Mouse (Mus musculus) hematopoietic stem cell, adult 5-6 weeks (primary cell): ENCODE measurements around the gene Fancc. TPM values are rescaled to one million over a fixed set of nuclear protein-coding genes. Genes with fewer than 3 reads are reported as not detected.

Experiments
- ATAC-seq, 2 experiments: fragments of 125-278 bp in 1 of 2; replicated peaks in 1 of 2; 2 replicates each; pipeline ENCODE4 v1.8.0; 2016 to 2017; ENCODE audit warnings: inconsistent platforms in 2 of 2, mild to moderate bottlenecking in 2 of 2, moderate number of reproducible peaks in 2 of 2, low read depth in 1 of 2, moderate TSS enrichment in 1 of 2; ENCODE audit not compliant: low FRiP score in 2 of 2, poor library complexity in 2 of 2, severe bottlenecking in 2 of 2, insufficient read depth in 1 of 2, low TSS enrichment in 1 of 2
- total RNA-seq: library from RNA; stranded (forward); fragments of 172-1452, 232-1000 nt; gene quantifications from 2 replicates; pipeline ENCODE4 v1.2.3, GENCODE M21; 2017

Gene Fancc
- total RNA-seq, 1 experiment from 2014 or later, result 21.0 TPM

DNA sequence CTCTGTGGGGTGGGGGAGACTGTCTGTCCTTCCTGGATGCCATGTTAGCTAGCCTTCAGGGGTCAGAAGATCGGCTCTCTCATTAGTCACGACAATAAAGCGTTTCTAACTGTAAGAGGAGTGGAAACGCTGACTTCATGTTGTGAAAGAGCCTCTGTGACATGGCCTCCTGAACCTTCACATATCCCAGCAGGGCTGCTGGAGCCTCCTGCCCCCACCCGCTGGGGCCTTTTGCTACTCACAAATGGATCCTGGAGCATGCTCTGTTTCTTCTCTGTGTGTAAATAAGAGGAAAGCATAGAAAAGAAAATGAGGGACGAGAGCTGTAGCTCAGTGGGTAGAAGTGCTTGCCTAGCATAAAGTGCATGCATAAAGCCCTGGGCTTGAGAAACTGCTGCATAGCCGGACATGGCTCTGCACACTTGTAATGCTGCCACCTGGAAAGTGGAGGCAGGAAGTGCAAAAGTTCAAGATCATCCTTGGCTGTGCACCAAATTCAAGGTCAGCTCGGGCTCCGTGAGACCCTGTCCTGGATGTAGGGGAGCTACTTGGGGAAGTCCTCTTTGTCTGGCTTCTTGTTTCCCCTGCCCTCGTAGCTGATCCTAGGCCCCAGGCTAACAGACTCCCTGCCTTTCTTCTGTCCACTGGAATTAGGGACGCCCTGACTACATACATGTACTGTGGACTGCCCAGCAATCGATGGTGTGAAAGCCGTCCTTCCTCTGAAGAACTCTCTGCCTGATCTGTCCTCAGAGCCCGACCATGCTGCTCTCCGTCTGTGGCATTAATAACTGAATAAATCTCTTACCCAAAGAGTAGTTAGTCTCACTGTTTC is 202.5 kb downstream of the Fancc start:
- ATAC-seq, result peak; percentile 27 to 28; a peak in 2 of 4 replicates

DNA sequence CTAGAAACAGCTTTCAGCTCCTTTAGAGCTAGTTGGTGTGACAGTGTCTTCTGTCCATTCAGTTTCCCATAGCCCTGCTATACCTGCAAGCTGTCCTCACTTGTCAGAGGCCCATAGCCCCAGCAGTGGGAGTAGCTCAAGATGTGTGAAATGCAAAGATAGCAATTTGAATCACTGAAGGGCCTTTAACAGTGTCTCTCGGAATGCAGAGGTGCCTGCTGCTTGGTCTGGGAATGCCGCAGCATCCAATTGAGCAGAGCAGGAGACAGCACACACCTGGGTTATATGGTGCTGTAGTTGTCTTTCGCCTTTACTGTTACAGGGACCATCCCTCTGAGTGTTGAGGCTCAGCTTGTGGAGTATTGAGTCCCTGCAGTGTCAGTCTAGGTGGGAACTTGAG is 203.4 kb downstream of the Fancc start:
- ATAC-seq, result no peak

DNA sequence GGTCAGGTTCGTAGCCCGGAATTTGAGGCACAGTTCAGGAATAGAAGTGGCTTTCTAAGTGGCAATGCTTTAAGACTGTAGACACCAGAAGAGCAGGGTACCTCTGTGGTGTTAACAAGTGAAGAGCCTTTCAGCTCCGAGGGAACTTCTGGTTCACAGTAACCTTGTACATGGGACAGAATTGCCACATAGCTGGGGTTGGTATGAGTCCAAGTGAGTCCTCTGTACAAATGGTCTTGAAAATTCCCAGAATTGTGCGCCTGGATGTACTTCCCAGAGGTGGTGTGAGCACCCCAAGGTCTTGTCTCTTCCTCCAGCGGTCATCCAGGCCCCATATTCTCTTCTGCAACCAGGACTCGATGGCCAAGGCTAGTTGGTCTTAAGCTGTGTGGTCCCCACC is 206.1 kb downstream of the Fancc start:
- ATAC-seq, result no peak

DNA sequence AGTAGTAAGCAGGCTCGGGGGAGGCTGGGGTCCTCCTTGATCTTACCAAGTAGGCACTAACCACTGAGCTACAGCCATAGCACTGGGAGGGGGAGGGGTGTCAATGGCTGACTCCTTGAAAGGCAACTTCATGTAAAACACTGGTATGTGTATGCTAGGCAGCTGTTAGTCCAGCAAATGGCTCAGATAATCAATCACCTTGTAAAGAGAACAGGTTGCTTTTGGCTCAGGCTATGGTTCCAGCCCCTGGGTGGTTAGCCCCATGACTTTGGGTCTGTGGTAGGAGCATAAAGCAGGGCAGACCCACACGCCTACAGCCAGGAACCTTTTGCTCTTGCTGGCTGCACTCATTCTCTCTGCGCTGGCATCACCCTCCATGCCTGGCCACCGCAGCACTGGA is 207.0 kb downstream of the Fancc start:
- no peak for ATAC-seq

- ATAC-seq, result no peak
Measured at GRCm38 (mm10) chr13:63289687-63290086, 207.4 kb downstream of the Fancc start.

GRCm38 (mm10) chr13:63289152-63289551 is 207.9 kb downstream of the Fancc start:
- ATAC-seq, result no peak

DNA sequence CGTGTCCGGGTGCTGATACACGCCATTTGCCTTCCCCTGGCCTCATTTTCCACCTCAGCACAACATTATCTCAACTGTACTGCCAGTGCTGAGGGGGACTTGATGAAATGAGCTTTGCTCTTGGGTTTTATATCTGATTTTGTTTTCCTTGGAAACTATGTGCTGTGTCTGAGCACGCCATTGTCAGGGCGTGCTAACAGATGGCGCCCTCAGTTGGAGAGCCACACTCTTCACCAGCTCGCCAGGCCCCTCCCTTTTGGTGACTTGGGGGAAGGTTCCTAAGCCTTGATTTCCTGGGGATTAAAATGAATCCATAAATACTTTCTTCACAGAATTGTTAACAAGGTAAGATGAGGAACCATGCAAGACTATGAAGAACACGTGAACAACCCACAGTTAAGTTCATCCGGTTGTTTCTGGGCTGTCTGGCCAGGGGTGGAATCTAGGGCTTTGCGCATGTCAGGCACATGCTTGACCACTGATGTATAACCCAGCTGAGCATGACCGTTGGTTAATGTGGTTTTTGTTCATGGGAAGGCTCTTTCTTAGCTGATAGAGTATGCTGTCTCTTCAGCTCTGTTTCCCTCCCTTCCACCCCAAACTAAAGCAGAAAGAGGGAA is 210.5 kb downstream of the Fancc start:
- no peak for ATAC-seq

- peak; percentile 63 for ATAC-seq
Measured at GRCm38 (mm10) chr13:63284748-63285147, 212.3 kb downstream of the Fancc start.

- no peak for ATAC-seq
Measured at GRCm38 (mm10) chr13:63283236-63283635, 213.8 kb downstream of the Fancc start.

DNA sequence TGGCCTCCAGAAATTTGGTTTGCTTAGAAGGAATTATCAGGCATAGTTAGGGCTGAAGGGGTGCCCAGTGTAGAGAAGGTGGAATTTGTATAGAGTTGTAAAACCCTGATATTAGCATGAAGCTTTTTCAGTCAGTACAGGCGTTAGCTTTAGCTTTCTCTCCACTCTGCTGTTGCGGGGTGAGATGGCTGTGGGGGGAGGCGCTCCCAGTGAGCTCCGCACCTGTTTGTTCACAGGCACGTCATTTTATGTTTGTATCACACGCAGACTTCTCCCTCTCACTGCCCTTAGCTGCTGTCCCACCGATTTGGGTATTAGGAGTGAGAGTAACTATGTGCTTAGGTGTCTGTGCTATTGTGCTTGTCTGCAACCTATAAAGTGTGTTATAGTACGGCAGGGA is 215.9 kb downstream of the Fancc start:
- no peak for ATAC-seq

DNA sequence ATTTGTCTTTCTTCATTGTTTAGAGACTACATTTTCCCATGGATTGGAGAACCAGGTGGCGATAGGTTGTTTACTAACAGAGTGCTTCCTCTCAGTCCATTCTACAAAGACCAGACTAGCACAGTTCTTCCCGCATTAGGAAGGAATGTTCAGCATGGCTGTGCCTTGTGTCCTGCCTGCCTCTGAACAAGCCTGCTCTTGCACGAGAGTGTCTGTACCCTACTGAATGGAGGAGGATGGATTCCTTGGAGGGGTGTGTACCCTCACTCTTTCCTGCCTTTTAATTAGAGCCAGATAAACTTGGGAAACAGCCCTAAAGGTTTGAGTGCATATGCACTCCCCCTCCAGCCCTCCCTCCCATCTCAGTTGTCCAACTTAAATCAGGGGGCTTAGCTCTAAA is 216.7 kb downstream of the Fancc start:
- ATAC-seq, result no peak

DNA sequence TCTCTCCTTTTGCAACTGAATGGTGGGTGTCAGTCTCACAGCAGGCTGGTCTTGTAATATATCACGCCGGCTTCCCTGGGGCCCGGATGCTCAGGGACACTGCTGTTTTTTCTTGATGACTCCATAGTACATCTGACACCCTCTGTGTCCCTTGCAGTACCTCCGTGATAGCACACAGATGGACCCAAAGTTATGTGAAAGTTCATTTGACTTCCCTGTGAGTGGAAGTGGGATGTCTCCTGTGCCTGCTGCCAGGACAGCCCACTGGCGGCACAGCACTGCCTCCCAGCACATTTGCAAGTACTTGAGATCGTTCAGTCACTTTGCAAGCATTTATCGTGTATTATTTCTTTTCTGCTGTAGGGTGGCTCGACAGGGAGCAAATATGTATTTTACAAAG is 217.3 kb downstream of the Fancc start:
- no peak for ATAC-seq

DNA sequence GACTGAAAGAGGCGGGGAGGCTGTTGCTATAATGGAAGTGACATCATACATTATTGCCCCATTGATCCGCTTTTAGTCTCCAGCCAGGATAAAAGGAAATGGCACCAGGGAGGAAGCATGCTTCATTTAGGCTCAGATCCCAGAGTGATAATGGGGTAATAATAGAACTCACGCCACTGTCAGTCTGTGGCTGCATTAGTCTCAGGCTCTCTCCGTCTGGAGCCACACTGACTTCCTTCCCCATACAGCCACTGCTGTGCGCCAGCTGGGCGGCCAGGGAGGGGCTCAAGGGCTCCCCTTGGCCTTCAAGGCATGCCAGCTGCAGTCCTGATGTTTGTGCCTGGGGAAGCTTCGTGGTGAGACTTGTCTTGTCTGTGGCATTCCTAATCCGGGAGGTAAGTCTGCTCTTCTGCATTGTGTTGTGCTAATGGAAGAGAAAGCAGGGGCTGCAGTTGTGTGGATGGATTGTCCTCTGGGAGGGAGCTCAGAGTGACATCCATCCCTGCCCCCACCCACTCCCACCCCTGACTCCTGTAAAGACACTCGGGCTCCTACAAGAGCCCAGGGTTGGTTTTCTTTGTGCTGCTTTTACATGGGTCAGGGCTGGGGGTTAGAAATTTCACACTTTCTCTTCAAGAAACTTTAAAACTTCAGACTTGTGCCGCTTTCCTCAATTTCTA is 218.1 kb downstream of the Fancc start:
- ATAC-seq, result peak; percentile 99

DNA sequence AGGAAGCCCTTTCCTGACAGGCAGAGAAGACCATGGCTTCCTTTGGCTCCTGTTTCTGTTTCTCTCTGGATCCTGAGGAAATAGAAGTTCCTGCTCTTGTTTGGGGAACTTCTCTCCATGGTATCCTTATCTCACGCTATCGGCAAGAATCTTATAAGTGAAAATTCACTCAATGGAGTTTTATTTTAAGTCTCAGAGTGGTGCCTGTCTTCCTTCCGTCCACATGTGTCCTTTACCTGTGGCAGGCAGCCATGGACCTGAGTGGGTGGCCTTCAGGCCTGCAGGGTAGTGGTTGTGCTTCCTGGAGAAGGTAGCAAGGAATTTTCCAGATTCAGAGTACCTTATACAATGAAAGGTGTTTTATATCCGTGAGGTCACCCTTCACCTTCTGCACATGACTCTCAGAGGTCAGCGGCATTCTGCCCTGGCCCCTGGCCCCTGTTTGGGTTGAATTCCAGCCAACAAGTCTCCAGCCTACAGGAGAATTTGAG is 218.9 kb downstream of the Fancc start:
- ATAC-seq, result no peak

DNA sequence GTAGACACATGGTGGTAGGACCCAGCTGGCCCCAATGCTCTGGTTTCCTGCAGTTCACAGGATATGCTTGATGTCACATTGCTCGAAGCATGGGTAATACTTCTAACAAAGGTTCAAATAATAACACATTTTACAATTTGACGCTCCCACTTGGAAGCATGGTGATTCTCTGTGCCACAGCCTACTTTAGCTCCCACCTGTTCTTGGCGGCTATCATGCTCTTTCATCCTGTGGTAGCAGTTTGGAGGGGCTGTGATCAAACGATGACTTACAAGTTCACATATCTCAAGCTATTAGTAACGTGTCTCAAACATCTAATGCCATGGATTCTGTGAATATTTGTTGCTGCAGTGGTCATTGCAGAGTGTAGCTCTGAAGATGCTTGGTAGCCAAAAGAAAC is 219.8 kb downstream of the Fancc start:
- ATAC-seq, result no peak

GRCm38 (mm10) chr13:63276389-63276788 is 220.7 kb downstream of the Fancc start:
- ATAC-seq, result no peak

DNA sequence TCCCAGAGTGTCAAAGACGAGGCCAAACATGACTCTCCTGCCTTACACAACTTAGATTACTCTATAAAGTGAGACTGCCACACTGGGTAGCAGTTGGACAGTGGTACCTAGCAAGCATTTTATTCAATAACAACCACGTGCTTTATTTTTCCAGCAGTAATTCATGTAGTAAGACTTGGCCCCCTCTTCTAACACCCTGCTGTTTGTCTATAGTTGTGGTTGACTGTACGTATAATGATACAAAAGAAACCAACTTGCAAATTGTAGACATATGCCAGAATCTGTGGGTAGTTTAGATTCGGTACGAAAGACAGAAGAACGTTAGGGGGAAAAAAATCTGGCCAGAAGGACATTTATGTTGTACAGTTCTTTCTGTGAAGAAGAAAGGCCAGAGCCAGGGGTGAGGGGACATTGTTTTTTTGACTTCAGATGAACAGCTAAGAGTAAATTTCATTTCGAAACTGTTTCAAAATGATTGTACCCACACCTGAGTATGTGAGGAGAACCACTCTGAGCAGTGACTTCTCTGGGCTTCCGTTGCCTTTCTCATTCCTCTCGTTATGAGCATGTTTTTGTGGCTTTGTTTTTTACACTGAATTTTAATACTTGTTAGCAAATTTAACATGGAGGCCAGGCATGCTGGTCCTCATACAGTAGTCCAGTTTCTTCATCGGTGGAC is 222.5 kb downstream of the Fancc start:
- ATAC-seq, result no peak

DNA sequence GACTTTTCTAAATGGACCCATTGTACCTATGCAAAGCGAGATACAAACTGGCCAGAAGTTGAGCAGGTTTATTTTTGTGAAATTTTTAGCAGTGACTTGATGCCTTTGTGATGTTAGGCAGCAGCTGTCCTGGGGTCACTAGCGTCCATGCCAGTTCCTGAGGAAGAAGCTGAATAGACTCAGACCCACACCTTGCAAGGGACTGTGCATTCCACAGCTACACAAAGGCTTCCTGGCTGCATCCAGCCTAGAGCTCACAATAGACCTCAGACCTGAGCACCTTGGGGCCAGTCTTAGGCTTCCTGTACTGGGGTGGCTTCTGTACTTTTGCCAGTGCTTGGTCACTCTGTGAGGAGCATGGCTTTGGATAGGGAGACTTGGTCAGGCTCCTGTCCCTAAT is 223.2 kb downstream of the Fancc start:
- no peak for ATAC-seq
